12 mouse cellular contexts compared by ENCODE assay signal in the genomic region with DNA sequence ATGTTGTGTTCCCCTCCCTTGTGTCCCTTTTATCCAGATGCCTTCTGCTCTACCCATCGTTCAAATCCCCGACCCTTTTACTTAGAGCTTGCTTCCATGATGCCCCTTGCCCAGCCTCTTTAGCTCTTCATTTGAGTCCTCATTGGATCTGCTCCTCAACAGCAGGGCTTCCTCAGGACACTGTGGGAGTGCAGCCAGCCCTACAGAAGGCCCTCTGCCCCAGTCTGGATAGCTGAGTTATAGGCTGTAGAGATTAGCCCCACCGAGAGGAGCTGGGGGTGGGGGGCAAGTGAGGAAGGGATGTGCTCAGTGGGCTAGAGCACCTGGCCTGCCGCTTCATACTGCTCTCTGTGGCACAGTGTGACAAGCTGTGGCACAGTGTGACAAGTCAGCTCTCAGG.
DNase-seq lines count a peak whose midpoint lies in the region; ATAC-seq and TF ChIP-seq lines count a peak whose summit lies in the region.
"Had no signal": no experiment of that assay in that cellular context is flagged by ENCODE, and none has a peak within 500 bp of the region (broad histone marks: within the 10 kb centered on the region; RNA-seq: fewer than 3 reads in every experiment).

No protein-coding gene starts in this region.

- no peak for ATAC-seq in heart, embryonic 14.5 days (ENCODE audit: insufficient number of reproducible peaks, insufficient read depth, low FRiP score, low read depth)

- H3K4me1 ChIP-seq in heart, embryonic 14.5 days (ENCODE audit: control insufficient read depth in 2 of 2, insufficient read depth in 2 of 2, low read length in 2 of 2), result peaks cover 84 to 100% of the 10 kb centered on the region in 2 experiments
- peaks cover 99% of the 10 kb centered on the region for H3K4me1 ChIP-seq in E14TG2a.4 (replicated peaks; ENCODE audit: low read depth, low read length)
- H3K4me1 ChIP-seq in embryonic facial prominence, embryonic 10.5 days, result peaks cover 90% of the 10 kb centered on the region
- H3K4me1 ChIP-seq in limb, embryonic 10.5 days, result peaks cover 91% of the 10 kb centered on the region

- no peaks in the 10 kb centered on the region for H3K36me3 ChIP-seq in heart, embryonic 14.5 days (ENCODE audit: control insufficient read depth, insufficient read depth, low read length)
- H3K36me3 ChIP-seq in E14TG2a.4 (ENCODE audit: insufficient read depth, low read length), result peaks cover 30% of the 10 kb centered on the region
- peaks cover 13% of the 10 kb centered on the region for H3K36me3 ChIP-seq in embryonic facial prominence, embryonic 10.5 days (replicated peaks)
- H3K36me3 ChIP-seq in limb, embryonic 10.5 days, result peaks cover 22% of the 10 kb centered on the region
- H3K36me3 ChIP-seq: G1E; liver, embryonic 13.5 days had no signal

- H3K27me3 ChIP-seq in heart, embryonic 14.5 days (ENCODE audit: control insufficient read depth, insufficient read depth, low read length), result no peaks in the 10 kb centered on the region
- H3K27me3 ChIP-seq in E14TG2a.4 (ENCODE audit: insufficient read depth, low read length), result no peaks in the 10 kb centered on the region
- no peaks in the 10 kb centered on the region for H3K27me3 ChIP-seq in embryonic facial prominence, embryonic 10.5 days (replicated peaks; ENCODE audit: low read depth, poor library complexity, severe bottlenecking)
- H3K27me3 ChIP-seq in limb, embryonic 10.5 days (ENCODE audit: low read depth, poor library complexity, severe bottlenecking), result no peaks in the 10 kb centered on the region
- H3K27me3 ChIP-seq: liver, embryonic 13.5 days had no signal

- peak overlapping the region; percentile 64 for H3K9ac ChIP-seq in heart, embryonic 14.5 days (ENCODE audit: low read length)
- H3K9ac ChIP-seq: liver, embryonic 13.5 days had no signal

- no peak overlapping the region for H3K4me3 ChIP-seq in heart, embryonic 14.5 days (ENCODE audit: control insufficient read depth in 1 of 2, insufficient read depth in 1 of 2, low read depth in 1 of 2, low read length in 2 of 2)
- H3K4me3 ChIP-seq in E14TG2a.4 (replicated peaks; ENCODE audit: low read length), result peak overlapping the region; percentile 39; the same call in 1 of the 2 replicates
- no peak overlapping the region for H3K4me3 ChIP-seq in embryonic facial prominence, embryonic 10.5 days
- no peak overlapping the region for H3K4me3 ChIP-seq in limb, embryonic 10.5 days
- H3K4me3 ChIP-seq: liver, embryonic 13.5 days had no signal

- H3K27ac ChIP-seq in heart, embryonic 14.5 days (replicated peaks in 1 of 2; ENCODE audit: control insufficient read depth in 1 of 2, insufficient read depth in 1 of 2, low read depth in 2 of 2, low read length in 2 of 2), result peak overlapping the region; percentile 40 to 53
- peak overlapping the region; percentile 78 for H3K27ac ChIP-seq in embryonic facial prominence, embryonic 10.5 days (replicated peaks)
- H3K27ac ChIP-seq in limb, embryonic 10.5 days, result peak overlapping the region; percentile 59; the same call in 1 of the 2 replicates
- H3K27ac ChIP-seq: liver, embryonic 13.5 days had no signal

- no peaks in the 10 kb centered on the region for H3K9me3 ChIP-seq in heart, embryonic 14.5 days (ENCODE audit: control insufficient read depth, low read length)
- H3K9me3 ChIP-seq in E14TG2a.4 (ENCODE audit: low read length), result no peaks in the 10 kb centered on the region
- H3K9me3 ChIP-seq in embryonic facial prominence, embryonic 10.5 days, result no peaks in the 10 kb centered on the region
- H3K9me3 ChIP-seq in limb, embryonic 10.5 days (replicated peaks), result no peaks in the 10 kb centered on the region
- H3K9me3 ChIP-seq: G1E; liver, embryonic 13.5 days had no signal

- 28% methylated on average over 4 of the region's 4 CpGs for WGBS in heart, embryonic 14.5 days
- WGBS in embryonic facial prominence, embryonic 10.5 days, result 61% methylated on average over 4 of the region's 4 CpGs
- WGBS in limb, embryonic 10.5 days, result 37% methylated on average over 4 of the region's 4 CpGs

- no peak for DNase-seq in heart, postnatal 4 days
- no peak for DNase-seq in embryonic facial prominence, embryonic 10.5 days (ENCODE audit: low spot score)
- no peak for DNase-seq in limb, embryonic 10.5 days (ENCODE audit: low spot score)
- no peak for DNase-seq in c-Kit-positive CD71-positive TER-119-positive erythroid progenitor cells, embryonic 14.5 days (ENCODE audit: low spot score)
- DNase-seq in spleen, postnatal 14 days (ENCODE audit: low spot score in 2 of 2), result no peak
- no peak for DNase-seq in spleen, postnatal 36 days (ENCODE audit: low spot score in 2 of 2)
- DNase-seq: adrenal gland, postnatal 36 days; kidney, adult 11 months; liver, embryonic 13.5 days had no signal

- peak overlapping the region; percentile 30; the same call in 1 of the 2 replicates for H3K4me2 ChIP-seq in heart, embryonic 14.5 days (ENCODE audit: low read length)
- H3K4me2 ChIP-seq: liver, embryonic 13.5 days had no signal

- TF ChIP-seq CTCF in E14TG2a.4 (conservative IDR thresholded peaks at IDR 0.05; ENCODE audit: low read length), result no peak
